Mouse (Mus musculus) liver, postnatal 0 days (tissue): ENCODE measurements at regions not wholly inside any gene's neighbourhood (a gene's known extent, or its start where the extent isn't known, plus 50 kb on each side); places are given as distances from the start of the nearest gene placed in this dataset.

Experiments used
- ATAC-seq: fragments of 200-750 bp; cut with Nextera tagmentation; 2 replicates; pipeline ENCODE4 v1.8.0; 2017; ENCODE audit warnings: mild to moderate bottlenecking, moderate library complexity
- DNase-seq: peaks from one replicate; pipeline ENCODE4 v3.0.0-alpha.2; 2016
- H3K27ac ChIP-seq: fragments of 300-500 bp; sonication (generic); 2 replicates; pipeline ENCODE4 v1.5.1; 2014; ENCODE audit warnings: antibody characterized with exemption, moderate library complexity, mild to moderate bottlenecking, low read depth
- H3K27me3 ChIP-seq: fragments of 300-500 bp; sonication (generic); 2 replicates; pipeline ENCODE4 v1.6.1; 2014; ENCODE audit warnings: low read length, control low read depth, mixed read lengths; ENCODE audit not compliant: insufficient read depth
- H3K36me3 ChIP-seq: fragments of 300-500 bp; sonication (generic); replicated peaks from 2 replicates; pipeline ENCODE4 v1.6.1; 2014; ENCODE audit warnings: mild to moderate bottlenecking, control low read depth, low read length, moderate library complexity, mixed read lengths; ENCODE audit not compliant: insufficient read depth
- H3K4me1 ChIP-seq: fragments of 300-500 bp; sonication (generic); 2 replicates; pipeline ENCODE4 v1.6.1; 2014; ENCODE audit warnings: antibody characterized with exemption, mild to moderate bottlenecking, control low read depth; ENCODE audit not compliant: insufficient read depth
- H3K4me2 ChIP-seq: fragments of 300-500 bp; sonication (generic); 2 replicates; pipeline ENCODE4 v1.6.1; 2014; ENCODE audit warnings: low read depth, mild to moderate bottlenecking, low read length, moderate library complexity, mixed read lengths
- H3K4me3 ChIP-seq: fragments of 300-500 bp; sonication (generic); 2 replicates; pipeline ENCODE4 v1.5.1; 2014; ENCODE audit warnings: low read depth, low read length
- H3K9ac ChIP-seq: fragments of 300-500 bp; sonication (generic); replicated peaks from 2 replicates; pipeline ENCODE4 v1.6.1; 2014; ENCODE audit warnings: mild to moderate bottlenecking, moderate library complexity
- H3K9me3 ChIP-seq: fragments of 300-500 bp; sonication (generic); 2 replicates; pipeline ENCODE4 v1.6.1; 2016; ENCODE audit warnings: mild to moderate bottlenecking, control low read depth, low read length, mixed read lengths
- CTCF ChIP-seq: sonication (generic); IDR thresholded peaks from 2 replicates; pipeline ENCODE4 v1.5.1; 2016; ENCODE audit warnings: antibody characterized with exemption, low read depth
- EP300 ChIP-seq: IDR thresholded peaks from 2 replicates; pipeline ENCODE4 v1.6.1; 2016; ENCODE audit warnings: antibody characterized with exemption, low read depth, mild to moderate bottlenecking
- WGBS: fragments of 180-500 bp; shearing (Covaris S2); extraction: QIAGEN DNeasy Blood & Tissue Kit; methylation state at CpG from one replicate; pipeline ENCODE4 v1.1.7; 2014; ENCODE audit not compliant: insufficient replicate concordance; 5-methylcytosine and 5-hydroxymethylcytosine counted together

- ATAC-seq (no peak), DNase-seq (no peak)
- no peaks in the 10 kb centered on the region for H3K4me1 ChIP-seq
- no peaks in the 10 kb centered on the region for H3K36me3 ChIP-seq
- TF ChIP-seq EP300 (no peak), CTCF (no peak)
- 62% methylated on average over 2 of the region's 2 CpGs for WGBS
- H3K9me3 ChIP-seq: no peaks in the 10 kb centered on the region
- H3K9ac ChIP-seq: no peak overlapping the region
- H3K4me2 ChIP-seq: no peak overlapping the region
- no peak overlapping the region for H3K4me3 ChIP-seq
- no peaks in the 10 kb centered on the region for H3K27me3 ChIP-seq
- H3K27ac ChIP-seq: no peak overlapping the region
Observed at GRCm38 (mm10) chr5:133991994-133992393, 107.5 kb upstream of the Castor2 start.

DNA sequence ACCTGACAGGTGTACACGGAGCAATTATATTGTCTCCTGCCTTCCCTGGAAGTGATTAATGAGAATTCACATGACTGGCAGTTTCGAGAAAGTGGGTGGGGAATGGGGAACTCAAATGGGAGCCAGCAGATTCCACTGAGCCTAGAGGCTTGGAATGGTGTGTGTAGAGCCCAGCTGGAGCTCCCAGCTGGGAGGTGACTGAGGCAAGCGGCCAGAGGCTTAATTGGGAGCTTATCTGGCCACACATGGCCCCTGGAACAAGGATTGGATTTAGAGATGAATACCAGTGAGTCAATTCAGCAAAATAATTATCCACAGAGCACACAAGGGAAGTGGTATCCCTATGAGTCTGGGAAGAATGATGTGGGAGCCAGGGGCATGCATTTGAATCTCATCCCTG, 108.0 kb upstream of the Castor2 start:
- TF ChIP-seq CTCF (no peak), EP300 (no peak)
- Histone ChIP-seq H3K9ac (no peak overlapping the region), H3K4me1 (no peaks in the 10 kb centered on the region), H3K27ac (no peak overlapping the region), H3K9me3 (no peaks in the 10 kb centered on the region), H3K4me2 (no peak overlapping the region), H3K4me3 (no peak overlapping the region), H3K27me3 (no peaks in the 10 kb centered on the region), H3K36me3 (no peaks in the 10 kb centered on the region)
- no peak for ATAC-seq
- 39% methylated on average over 3 of the region's 3 CpGs for WGBS
- DNase-seq: no peak

DNA sequence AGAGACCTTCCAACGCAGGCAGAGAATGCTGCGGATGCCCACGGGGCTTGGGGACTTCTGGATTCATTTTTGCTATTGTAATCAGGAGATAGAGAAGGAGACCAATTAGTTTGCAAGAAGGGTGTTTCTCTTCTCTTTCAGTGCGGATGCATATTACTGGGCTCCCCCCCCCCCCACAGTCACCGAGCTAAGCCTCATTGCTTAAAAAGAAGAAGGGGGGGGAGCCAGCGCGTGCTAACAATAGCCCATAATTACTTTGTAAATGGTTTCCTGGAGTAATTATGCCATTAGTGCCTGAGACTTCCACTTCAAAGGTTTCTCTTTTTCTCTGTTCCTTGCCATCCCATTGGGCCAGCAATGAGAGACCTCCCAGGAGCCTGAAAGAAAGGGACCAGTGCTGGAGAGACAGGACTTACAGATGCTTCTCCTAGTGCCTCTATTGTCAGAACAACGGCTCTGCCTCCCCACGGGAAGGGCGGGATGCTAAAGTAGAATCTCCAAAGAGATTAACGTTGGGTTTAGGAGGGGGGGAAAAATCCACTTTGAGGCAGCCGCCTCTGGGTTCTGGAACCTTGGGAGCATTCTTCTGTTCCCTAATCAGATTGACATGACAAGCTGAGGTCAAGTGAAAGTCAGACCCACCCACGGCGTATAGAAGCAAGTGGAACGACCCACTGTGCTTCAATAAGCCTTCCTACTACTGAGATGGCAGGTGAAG, 116.1 kb upstream of the Castor2 start:
- Histone ChIP-seq H3K4me1 (no peaks in the 10 kb centered on the region), H3K4me2 (no peak overlapping the region), H3K27ac (no peak overlapping the region), H3K36me3 (no peaks in the 10 kb centered on the region), H3K27me3 (no peaks in the 10 kb centered on the region), H3K9ac (no peak overlapping the region), H3K4me3 (no peak overlapping the region), H3K9me3 (no peaks in the 10 kb centered on the region)
- no peak for DNase-seq
- no peak for ATAC-seq
- WGBS: 7% methylated on average over 15 of the region's 15 CpGs
- no peak for TF ChIP-seq CTCF
- TF ChIP-seq EP300: no peak

- H3K36me3 ChIP-seq: no peaks in the 10 kb centered on the region
- H3K27ac ChIP-seq: no peak overlapping the region
- no peaks in the 10 kb centered on the region for H3K9me3 ChIP-seq
- no peak for TF ChIP-seq EP300
- TF ChIP-seq CTCF: no peak
- no peak for ATAC-seq
- 74% methylated on average over 12 of the region's 12 CpGs for WGBS
- no peak overlapping the region for H3K9ac ChIP-seq
- H3K27me3 ChIP-seq: no peaks in the 10 kb centered on the region
- no peaks in the 10 kb centered on the region for H3K4me1 ChIP-seq
- DNase-seq: no peak
- H3K4me2 ChIP-seq: no peak overlapping the region
- no peak overlapping the region for H3K4me3 ChIP-seq
Observed at GRCm38 (mm10) chr5:133970421-133970914, 129.0 kb upstream of the Castor2 start.

GRCm38 (mm10) chr5:133963301-133963700, 136.2 kb upstream of the Castor2 start:
- Histone ChIP-seq H3K36me3 (no peaks in the 10 kb centered on the region), H3K4me3 (no peak overlapping the region), H3K9ac (no peak overlapping the region), H3K27ac (no peak overlapping the region), H3K27me3 (no peaks in the 10 kb centered on the region), H3K4me1 (no peaks in the 10 kb centered on the region), H3K9me3 (no peaks in the 10 kb centered on the region), H3K4me2 (no peak overlapping the region)
- ATAC-seq: no peak
- no peak for TF ChIP-seq CTCF
- TF ChIP-seq EP300: no peak
- 79% methylated on average over 5 of the region's 5 CpGs for WGBS
- DNase-seq: no peak

DNA sequence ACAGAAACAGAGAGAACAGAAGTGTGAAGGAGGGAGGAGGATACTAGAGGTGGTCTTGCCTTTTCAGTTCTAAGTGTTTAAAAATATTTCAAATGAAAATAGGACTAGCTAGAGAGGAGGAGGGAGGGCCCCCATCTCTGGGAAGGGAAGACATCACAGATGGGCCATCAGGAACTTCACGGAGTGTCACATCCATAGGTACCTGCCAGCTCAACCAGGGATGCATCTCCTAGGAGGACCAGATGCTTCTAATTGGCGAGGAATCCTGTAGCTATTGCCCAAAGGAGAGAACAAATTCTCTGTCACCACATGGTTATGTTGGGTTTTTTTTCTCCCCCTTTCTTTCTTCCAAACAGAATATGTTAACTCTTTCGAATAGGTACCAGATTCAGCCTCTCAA, 158.7 kb upstream of the Castor2 start:
- no peaks in the 10 kb centered on the region for H3K27me3 ChIP-seq
- no peak overlapping the region for H3K27ac ChIP-seq
- no peak for TF ChIP-seq CTCF
- no peak for TF ChIP-seq EP300
- H3K9ac ChIP-seq: no peak overlapping the region
- no peaks in the 10 kb centered on the region for H3K4me1 ChIP-seq
- no peak for DNase-seq
- no peak for ATAC-seq
- no peak overlapping the region for H3K4me3 ChIP-seq
- H3K4me2 ChIP-seq: no peak overlapping the region
- H3K9me3 ChIP-seq: no peaks in the 10 kb centered on the region
- 59% methylated on average over 3 of the region's 3 CpGs for WGBS
- H3K36me3 ChIP-seq: no peaks in the 10 kb centered on the region
